Mouse (Mus musculus): ENCODE results near the gene St6galnac3. TPM values are rescaled to one million over a fixed set of nuclear protein-coding genes. Genes with fewer than 3 reads are reported as not detected.
"Not testable (repeated sequence)": the region's sequence is repeated elsewhere in the genome, so short reads cannot be mapped to it uniquely, and the experiment has no call there.

Gene St6galnac3
- polyA plus RNA-seq, 1 experiment: 13.5 TPM

DNA sequence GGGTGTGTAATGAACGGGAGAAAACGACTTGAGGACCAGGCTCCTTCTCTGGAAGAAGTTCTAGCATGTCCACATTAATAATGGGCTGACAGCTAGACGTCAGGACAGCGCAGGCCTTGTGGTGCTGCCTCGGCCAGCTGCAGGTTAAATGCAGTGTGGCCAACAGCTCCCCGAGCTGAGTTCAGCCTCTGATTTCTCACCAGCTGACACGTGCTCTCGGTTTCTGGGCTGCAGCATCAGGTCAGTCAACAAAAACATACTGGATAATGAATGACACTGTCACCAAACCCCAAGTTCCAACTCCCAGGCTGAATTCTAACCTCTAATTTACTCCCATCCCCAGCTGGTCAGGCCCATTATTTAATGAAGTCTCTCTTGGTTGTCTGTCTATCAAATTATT, 295.1 kb downstream of the St6galnac3 start:
- no peak for DNase-seq (ENCODE audit: extremely low spot score in 1 of 2, low spot score in 1 of 2)

DNA sequence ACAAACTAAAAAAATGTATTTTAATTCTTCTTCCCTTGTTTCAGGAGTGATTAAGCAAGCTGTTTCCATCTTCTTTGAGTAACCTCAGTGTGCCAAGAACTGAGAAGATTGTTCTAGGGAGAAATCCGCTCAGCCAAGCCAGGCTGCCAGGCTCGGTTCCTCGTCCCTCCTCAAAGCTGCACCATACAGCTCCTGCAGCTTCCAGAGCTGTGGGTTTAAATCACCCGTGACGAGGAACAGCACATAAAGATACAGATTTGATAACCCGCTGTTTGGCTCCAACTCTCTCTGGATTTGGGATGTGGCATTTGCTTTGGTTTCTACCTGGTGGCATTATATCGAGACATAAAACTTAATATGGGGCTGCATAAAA, 303.1 kb downstream of the St6galnac3 start:
- no peak for DNase-seq (ENCODE audit: extremely low spot score in 1 of 2, low spot score in 1 of 2)

DNA sequence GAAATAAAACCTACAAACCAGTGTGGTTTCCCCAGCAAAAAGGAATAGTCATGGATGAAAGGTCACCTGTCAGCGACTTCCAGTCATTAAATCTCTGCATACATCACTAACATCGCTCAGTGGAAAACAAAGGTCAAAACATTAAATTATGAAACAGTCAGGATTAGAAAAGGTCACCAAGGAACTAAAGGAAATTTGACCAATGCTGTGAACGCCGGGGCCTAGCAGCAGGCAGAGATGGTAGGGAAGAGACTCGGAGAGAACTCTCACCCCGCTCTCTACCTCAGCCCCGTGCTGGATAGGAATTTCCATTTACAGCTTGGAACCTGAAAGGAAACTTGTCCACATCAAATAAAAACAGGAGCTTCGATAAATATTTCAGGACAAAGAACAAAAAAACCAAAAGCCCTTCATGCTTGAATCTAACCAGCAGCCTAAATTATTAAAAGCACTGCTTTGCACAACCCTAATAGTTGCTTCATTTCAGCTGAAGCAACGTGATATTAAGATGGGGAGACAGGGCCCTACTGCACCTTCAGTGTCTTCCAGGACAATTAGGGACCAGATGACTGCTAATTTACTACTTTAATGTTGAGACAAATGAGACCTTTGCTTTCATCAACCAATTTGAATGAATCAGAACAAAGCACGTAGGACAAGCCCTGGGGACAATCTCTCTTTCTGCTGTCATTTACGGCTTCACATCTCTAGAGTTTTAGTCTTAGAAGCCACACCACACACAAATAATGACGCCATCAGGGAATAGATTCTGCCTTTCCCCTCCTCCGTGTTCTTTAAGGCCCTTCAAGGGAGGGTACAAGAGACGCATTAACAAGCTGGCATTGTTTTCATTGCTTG, 303.7 kb downstream of the St6galnac3 start:
- no peak for DNase-seq (ENCODE audit: extremely low spot score in 1 of 2, low spot score in 1 of 2)

DNA sequence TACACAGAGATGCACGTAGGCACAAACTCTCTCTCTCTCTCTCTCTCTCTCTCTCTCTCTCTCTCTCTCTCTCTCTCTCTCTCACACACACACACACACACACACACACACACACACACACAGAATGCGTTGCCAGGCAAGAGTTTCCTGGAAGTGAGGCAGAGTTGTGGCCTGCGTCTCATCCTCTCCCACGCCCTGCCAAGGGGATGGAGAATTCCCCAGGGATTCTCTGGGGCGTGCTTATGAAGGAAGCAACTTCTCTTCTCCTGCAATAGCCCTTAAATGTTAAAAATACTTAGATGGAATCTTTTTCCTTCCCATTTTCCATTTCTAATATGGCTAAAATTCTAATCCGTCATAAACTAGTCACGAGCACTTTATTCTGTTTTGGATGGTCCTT, 305.6 kb downstream of the St6galnac3 start:
- DNase-seq (ENCODE audit: extremely low spot score in 1 of 2, low spot score in 1 of 2): peak in 1 of 2 experiments; percentile 38

DNA sequence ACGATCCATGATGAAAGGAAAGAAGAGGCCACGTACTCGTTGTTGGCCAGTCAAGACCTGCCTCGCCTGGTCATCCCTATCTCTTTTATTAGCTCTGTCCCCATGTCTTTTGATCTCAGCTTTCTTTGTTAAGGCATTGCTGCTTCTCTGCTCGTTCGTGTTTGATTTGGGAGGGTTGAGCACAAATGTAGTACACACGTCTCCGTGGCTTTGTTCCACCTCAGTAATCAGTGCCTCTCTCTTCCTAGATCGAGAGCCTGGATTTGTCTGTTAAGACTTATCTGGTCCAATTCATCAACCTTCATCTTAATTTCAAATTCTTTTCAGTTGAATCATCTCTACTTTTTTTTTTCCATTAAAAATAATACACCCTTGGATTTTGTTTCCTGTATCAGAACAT, 308.0 kb downstream of the St6galnac3 start:
- no peak for DNase-seq (ENCODE audit: extremely low spot score in 1 of 2, low spot score in 1 of 2)

DNA sequence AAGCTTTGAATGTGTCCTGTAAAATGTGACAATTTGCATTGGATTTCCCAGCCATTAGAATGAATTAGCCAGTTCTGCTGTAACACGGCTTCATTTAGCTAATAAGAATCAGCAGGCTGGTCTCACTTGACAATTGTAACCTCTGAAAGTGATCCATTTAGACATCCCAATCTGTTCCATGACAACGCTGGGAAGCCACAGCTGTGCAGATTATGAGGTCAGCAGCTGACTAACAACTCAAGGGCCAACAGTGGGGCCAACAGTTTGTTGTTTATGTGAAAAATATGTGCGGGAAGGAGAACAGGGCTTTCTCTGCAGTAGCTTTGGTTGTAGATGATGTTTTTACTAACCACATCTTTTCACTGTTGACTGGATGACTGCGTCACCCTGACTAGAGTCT, 308.6 kb downstream of the St6galnac3 start:
- DNase-seq (ENCODE audit: extremely low spot score in 1 of 2, low spot score in 1 of 2): no peak

DNA sequence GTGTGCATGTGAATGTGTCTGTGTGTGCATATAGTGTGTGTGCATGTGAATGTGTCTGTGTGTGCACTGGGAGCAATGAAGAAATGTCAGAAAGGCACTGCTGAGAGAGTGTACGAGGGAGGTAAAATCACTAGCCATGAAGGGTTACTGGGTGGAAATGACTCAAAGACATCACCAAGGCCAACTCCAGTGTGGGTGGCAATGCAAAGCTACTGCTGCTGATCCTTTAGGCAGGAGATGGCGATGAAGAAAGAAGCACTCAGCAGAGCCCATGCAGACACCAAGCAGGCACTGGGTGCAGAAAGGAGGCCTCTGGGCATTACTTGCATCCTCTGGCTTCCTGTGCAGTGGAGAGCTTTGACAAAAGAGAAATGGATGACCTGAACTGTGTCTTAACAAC, 310.8 kb downstream of the St6galnac3 start:
- no peak for DNase-seq (ENCODE audit: extremely low spot score in 1 of 2, low spot score in 1 of 2)

DNA sequence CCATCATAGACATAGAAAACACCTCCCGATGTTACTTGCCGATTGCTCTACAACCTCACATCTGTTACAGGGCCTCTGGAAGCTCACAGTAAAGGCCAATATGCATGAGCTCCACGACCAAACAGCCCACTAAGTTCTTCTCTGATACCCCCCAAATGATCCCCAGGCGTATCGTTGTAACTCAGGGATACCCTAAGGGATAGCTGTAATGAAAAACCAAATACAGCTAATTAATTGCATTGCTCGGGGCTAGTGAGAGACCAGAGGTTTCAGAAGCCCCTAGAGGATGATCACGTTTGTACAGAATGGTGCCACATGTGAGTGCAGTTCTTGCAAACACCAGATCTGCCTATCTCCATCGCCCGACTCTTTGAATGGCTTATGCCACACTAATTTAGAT, 315.7 kb downstream of the St6galnac3 start:
- no peak for DNase-seq (ENCODE audit: extremely low spot score in 1 of 2, low spot score in 1 of 2)

DNA sequence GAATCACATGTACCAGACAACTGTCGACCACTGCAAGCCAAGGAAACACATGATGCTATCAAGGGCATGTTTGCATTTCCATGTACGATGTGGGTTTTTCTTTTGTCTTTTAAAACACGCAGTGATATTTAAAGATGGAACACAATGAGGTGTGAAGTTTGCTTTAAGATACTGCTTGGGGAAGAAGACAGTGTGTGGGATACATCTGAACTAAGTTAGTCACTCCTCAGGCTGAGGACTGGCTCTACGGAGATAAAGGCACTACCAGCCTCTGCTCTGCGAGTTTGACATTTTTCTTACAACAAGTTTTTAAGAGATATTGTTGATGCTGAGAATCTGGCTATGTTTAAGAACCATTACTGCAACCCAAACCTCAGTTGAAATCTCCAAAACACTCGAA, 316.6 kb downstream of the St6galnac3 start:
- no peak for DNase-seq (ENCODE audit: extremely low spot score in 1 of 2, low spot score in 1 of 2)

DNA sequence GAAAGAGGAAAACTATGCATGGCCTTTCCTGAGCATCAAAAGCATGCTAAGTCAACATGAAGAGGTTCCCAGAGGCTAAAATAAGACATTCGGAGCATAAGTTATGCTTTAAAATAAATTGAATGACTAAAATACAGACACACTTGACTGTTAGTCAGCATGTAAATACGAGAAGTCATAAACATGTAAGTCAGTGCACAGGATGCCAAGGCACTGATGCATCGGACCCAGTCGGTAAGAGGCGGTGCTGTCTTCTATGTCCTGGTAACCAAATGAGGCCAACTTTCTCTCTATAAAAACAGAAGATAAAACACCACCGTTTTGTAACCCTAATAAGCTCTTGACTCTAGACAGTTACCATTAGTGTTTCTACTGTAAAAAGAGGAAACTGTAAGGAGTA, 317.3 kb downstream of the St6galnac3 start:
- DNase-seq (ENCODE audit: extremely low spot score in 1 of 2, low spot score in 1 of 2): no peak

DNA sequence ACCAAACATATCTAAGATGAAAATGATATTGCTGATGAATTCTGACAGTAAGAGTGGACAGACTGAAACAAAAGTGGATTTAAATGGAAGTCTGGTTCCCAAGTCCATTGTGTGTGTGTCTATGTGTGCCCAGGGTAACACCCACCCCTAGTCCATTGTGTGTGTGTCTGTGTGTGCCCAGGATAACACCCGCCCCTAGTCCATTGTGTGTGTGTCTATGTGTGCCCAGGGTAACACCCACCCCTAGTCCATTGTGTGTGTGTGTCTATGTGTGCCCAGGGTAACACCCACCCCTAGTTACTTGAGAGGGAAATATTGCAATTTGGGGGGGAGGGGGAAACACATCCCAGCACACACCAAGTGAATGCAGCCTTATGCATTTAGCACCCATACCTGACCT, 318.1 kb downstream of the St6galnac3 start:
- no peak for DNase-seq (ENCODE audit: extremely low spot score in 1 of 2, low spot score in 1 of 2)

DNA sequence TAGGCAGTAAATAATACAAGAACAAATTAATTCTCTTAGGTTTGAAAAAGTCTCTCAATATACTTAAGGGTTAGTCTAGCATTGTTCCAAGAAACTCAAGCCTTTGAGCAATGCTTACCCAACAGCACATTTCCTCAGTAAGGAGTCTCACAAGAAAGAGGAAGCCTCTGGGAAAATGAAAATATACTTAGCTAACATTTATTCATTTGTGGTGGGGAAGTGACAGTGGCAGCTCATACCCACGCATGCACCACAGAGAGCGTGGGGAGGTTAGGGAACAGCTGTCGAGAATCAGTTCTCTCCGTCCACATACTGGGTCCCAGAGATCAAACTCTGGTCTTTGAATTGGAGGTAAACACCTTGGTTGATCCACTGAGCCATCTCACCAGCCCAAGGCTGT, 318.8 kb downstream of the St6galnac3 start:
- no peak for DNase-seq (ENCODE audit: extremely low spot score in 1 of 2, low spot score in 1 of 2)

DNA sequence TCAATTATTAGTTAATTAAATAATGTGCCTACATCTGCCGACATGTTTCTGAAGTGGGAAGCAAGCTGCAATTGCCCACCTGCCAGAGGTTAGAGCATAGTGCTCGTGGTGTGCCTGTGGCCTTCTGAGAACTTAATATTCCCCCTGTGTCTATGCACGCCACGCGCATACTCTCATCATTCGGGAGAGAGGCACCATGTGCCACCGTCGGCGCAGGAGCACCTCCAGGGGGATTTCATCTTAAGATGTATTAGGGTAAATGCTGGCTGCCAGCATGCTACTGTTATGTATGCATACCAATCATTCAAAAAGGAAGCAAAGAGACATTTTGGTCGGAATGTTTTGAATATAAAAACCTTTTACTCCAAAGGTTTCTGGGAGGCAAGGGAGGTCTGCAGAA, 319.3 kb downstream of the St6galnac3 start:
- no peak for DNase-seq (ENCODE audit: extremely low spot score in 1 of 2, low spot score in 1 of 2)

DNA sequence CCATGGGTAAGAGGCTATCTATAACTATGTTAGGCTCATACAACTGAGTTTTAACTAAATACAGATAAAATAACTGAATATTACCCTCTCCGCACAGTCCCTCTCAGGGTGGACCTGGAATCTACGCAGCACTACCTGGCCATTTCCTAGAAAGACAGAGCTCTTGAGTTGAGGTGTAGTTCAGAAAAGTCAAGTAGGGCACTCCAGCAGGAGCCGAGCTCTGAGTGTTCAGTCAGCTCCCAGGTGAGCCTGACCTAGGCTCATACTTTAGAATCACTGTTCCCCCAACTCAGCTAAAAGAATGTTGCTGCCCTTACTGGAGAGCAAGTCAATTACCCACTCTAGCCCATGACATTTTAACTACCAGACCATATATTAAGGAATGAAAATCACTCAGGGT, 324.7 kb downstream of the St6galnac3 start:
- DNase-seq (ENCODE audit: extremely low spot score in 1 of 2, low spot score in 1 of 2): no peak

DNA sequence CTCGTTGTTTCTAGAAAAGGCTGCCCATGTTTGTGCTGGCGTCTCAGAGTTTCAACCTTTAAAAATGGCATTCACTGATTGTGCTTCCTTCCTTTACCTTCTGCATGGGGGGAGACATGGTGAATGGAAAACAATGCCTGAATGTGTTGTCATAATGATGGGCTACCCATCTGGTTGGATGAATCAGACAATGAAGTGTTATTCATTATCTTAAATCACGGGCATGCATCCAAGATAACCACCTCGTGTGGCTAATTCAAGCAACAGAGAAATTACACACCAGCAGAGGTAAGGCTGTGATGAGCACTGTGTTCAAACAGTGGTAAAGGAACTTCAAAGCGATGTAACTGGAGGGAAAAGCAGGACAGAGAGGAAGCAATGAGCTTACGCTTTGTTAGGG, 325.4 kb downstream of the St6galnac3 start:
- no peak for DNase-seq (ENCODE audit: extremely low spot score in 1 of 2, low spot score in 1 of 2)

DNA sequence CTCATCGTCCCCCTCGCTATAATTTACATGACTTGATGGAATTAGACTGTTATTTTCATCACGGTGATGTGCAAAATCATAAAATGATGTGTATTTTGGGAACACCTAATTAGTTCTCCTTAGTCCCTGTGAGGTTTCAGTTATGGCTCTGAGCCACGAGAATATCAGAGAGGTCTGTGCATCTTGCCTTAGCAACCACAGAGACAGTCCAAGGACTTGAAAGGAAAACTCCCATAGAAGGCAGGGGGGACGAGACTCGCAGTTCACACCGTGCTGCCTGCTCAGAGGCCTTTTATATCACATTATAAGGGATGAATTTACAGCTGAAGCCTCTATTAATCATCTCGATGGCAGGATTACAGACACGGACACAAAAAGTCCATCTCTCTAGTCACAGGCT, 327.2 kb downstream of the St6galnac3 start:
- no peak for DNase-seq (ENCODE audit: extremely low spot score in 1 of 2, low spot score in 1 of 2)

DNA sequence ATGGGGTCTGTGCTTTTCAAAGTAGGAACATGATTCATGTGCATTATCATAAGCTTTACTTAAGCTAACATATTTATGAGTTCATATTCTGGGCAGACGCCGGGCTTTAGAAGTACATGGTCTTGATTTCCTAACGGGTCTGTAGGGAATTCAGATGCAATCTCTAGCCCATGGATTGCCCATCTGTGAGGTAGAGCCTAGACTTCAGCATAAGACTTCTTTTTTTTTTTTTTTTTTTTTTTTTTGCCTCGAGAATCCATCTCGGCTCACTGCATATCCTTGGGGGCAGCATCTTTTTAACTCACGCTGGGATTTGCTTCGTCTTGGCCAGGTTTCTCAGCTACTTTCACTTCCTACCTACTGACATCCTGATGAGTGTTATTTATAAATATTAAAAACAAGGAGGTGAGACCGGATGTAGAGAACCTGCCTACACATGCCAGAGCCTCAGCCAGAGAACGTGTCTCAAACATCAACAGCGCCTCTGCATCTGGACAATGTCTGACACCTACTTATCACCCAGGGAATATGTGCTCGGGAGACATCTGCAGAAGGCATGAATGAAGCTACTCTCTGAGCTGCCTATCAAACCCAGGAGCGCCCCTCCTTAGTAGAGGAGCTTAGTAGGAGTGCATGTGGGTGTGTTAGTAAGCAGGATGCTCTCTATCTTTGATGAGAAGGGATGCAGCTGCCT, 328.5 kb downstream of the St6galnac3 start:
- peak in 1 of 2 experiments; percentile 47 for DNase-seq (ENCODE audit: extremely low spot score in 1 of 2, low spot score in 1 of 2)

DNA sequence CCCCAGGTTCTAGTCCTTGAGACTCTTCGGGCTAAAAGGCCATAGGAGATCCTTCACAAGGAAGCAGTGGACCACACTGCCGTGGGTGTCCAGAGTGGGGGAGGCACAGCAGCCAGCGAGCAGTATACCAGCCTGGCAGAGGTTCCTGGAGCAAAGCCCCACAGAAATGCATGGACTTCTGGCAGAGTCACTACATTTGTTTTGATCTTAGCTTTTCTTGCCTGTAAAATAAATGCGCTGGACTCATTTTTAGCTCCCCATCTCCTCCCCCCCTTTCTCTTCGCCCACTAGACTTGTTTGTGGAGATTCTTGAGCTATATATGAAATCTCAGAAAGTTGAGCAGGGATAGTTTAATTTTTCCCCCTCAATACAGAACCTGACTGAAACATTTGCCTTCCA, 329.6 kb downstream of the St6galnac3 start:
- peak in 1 of 2 experiments; percentile 35 for DNase-seq (ENCODE audit: extremely low spot score in 1 of 2, low spot score in 1 of 2)

DNA sequence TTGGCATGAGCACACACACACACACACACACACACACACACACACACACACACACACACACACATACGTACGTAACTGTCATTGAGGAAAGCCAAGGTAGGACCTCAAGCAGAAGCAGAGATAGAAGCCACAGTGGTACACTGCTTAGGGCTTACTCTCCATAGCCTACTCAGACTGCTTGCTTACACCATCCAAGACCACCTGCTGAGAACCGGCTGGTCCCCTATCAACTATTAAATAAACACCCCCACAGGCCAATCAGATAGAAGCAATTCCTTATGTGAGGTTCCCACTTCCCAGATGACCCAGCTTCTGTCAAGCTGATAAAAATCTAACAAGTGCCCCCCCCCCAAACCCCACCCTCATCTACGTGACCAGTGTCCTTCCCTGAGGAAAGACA, 330.2 kb downstream of the St6galnac3 start:
- no peak for DNase-seq (ENCODE audit: extremely low spot score in 1 of 2, low spot score in 1 of 2)

DNA sequence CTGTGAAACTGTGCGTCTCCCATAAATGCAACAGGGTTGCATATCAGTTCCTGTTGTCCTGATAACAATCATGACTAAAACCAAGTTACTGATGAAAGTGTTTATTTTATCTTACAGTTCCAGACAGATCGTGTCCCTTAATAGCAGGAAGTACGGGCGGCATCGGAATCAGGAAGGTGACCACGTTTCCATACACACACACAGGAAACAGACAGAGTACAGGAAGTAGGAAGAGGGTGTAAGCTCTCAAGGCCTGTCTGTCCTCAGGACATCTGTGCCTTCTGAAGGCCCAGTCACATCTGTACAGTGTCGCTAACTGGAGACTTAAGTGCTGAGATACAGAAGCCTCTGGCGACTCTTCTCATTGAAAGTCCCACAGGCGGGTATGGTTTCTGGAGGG, 330.8 kb downstream of the St6galnac3 start:
- DNase-seq (ENCODE audit: extremely low spot score in 1 of 2, low spot score in 1 of 2): no peak

DNA sequence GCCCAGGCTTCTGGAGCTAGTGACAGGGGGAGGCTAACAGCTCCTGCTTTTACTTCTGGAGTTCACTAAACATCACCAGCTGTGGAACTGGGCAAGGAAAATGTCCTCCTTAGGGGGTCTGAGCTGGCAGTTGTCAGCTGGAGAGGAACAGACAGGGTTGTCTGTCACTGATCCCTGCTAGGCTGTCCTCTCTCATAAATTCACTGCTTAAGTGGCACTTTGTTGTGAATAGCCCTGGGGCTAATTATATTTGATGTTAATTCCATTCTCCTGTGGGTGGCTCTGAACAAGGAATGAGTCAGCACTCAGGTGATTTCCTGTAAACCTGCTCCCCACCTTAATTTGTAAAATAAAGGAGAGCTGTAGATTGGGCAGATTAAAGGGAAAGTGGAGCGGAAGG, 333.5 kb downstream of the St6galnac3 start:
- not testable (repeated sequence) for DNase-seq (ENCODE audit: extremely low spot score in 1 of 2, low spot score in 1 of 2)

DNA sequence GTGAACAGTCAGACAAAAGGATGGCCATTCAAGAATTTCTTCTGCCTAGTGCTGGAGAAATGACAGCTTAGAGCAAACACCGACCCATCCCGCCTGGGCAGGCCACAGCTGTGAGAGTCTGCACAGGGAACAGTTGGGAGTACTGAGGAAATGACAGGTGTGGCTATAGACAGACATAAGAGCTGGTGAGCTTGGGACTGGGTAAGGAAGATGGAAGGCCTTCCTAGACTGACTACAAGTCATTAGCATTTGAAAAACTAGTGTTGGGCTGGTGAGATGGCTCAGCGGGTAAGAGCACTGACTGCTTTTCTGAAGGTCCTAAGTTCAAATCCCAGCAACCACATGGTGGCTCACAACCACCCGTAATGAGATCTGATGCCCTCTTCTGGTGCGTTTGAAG, 340.3 kb downstream of the St6galnac3 start:
- DNase-seq (ENCODE audit: extremely low spot score in 1 of 2, low spot score in 1 of 2): not testable (repeated sequence)
